Mouse (Mus musculus) cerebellum, adult 2 months (tissue): ENCODE results near the gene Ypel4.

Experiments used
- CTCF ChIP-seq: fragments of 200-500 bp; IDR thresholded peaks from 2 replicates; pipeline ENCODE4 v1.5.1; 2011; ENCODE audit warnings: low read depth, mild to moderate bottlenecking, control low read depth, low read length, moderate library complexity, borderline replicate concordance; ENCODE audit not compliant: insufficient read depth
- POLR2A ChIP-seq: fragments of 200-500 bp; IDR thresholded peaks from 2 replicates; pipeline ENCODE4 v1.6.1; 2011; ENCODE audit warnings: low read length, control low read depth, borderline replicate concordance; ENCODE audit not compliant: insufficient read depth

GRCm38 (mm10) chr2:84695007-84695695 lies 38.7 kb upstream of the Ypel4 start:
- TF ChIP-seq CTCF (no peak), POLR2A (no peak)
